Mouse (Mus musculus) testis, postnatal 10 days (tissue): ENCODE data around the gene Ramac.

ENCODE experiments used
- DNase-seq: peaks from one replicate; pipeline ENCODE4 v3.0.0; 2021; ENCODE audit warnings: low spot score

The Ramac gene

GRCm38 (mm10) chr7:81777667-81778218 is 15.0 kb downstream of the Ramac start:
- DNase-seq: no peak

- DNase-seq: peak; percentile 49
Measured at GRCm38 (mm10) chr7:81788536-81788935, 25.8 kb downstream of the Ramac start.

GRCm38 (mm10) chr7:81789095-81789757 is 26.5 kb downstream of the Ramac start, which contains the start of gene 3110040N11Rik:
Gene 3110040N11Rik, minus strand, starts transcription at chr7:81789478.
- peak; percentile 90 for DNase-seq

GRCm38 (mm10) chr7:81806067-81806466 is 43.3 kb downstream of the Ramac start:
- no peak for DNase-seq
